Mouse (Mus musculus) gastrocnemius, postnatal 4 days (tissue): Measurements from ENCODE around the gene Fancg. TPM values are rescaled to one million over a fixed set of nuclear protein-coding genes. Genes with fewer than 3 reads are reported as not detected.

Experiments
- total RNA-seq, 2 experiments: library from RNA; stranded (reverse); gene quantifications; 2 replicates each; pipeline ENCODE4 v1.2.3; 2021

Gene Fancg
- total RNA-seq, 2 experiments from 2014 or later, result 5.5 to 8.7 TPM

Other genes starting within 250 kb of the Fancg start
- 10 to 100 TPM in 1 of 2 experiments, 1 to 10 TPM in 1; 8.6 to 15.0 TPM for gene Ccl21a, start 236.5 kb downstream of the Fancg start, total RNA-seq
- under 1 TPM in 1 of 2 experiments, not detected in 1; 0.07 TPM for gene Fam205a1, start 156.6 kb downstream of the Fancg start, total RNA-seq
- under 1 TPM in 1 of 2 experiments, not detected in 1; 0.10 TPM for gene Gm12394, start 153.7 kb downstream of the Fancg start, total RNA-seq
- gene Fam205c, start 136.3 kb downstream of the Fancg start, total RNA-seq, result not detected
- gene Phf24, start 93.8 kb downstream of the Fancg start, total RNA-seq, result 1 to 10 TPM; 1.1 to 1.5 TPM
- 10 to 100 TPM; 60.1 to 79.0 TPM for gene Dnajb5, start 60.7 kb downstream of the Fancg start, total RNA-seq
- gene 1700022I11Rik, start 40.9 kb downstream of the Fancg start, total RNA-seq, result not detected
- gene Vcp, start 10.0 kb downstream of the Fancg start, total RNA-seq, result 100 to 1,000 TPM; 292 to 313 TPM
- 10 to 100 TPM; 10.7 to 10.8 TPM for gene Pigo, start 15.3 kb upstream of the Fancg start, total RNA-seq
- gene Stoml2, start 21.2 kb upstream of the Fancg start, total RNA-seq, result 100 to 1,000 TPM in 1 of 2 experiments, 10 to 100 TPM in 1; 94.7 to 103 TPM
- 10 to 100 TPM; 20.6 to 25.1 TPM for gene Fam214b, start 35.7 kb upstream of the Fancg start, total RNA-seq
- 1 to 10 TPM; 5.9 to 7.2 TPM for gene Unc13b, start 48.4 kb upstream of the Fancg start, total RNA-seq